ENCODE assay signal across 27 mouse cellular contexts in genomic region chr19:11266956-11267355, GRCm38 (mm10). TPM values are rescaled to one million over a fixed set of nuclear protein-coding genes. Genes with fewer than 3 reads are reported as not detected.
"Had no signal": no experiment of that assay in that cellular context is flagged by ENCODE, and none has a peak within 500 bp of the region (broad histone marks: within the 10 kb centered on the region; RNA-seq: fewer than 3 reads in every experiment).

No protein-coding gene starts in this region.

- H3K36me3 ChIP-seq: liver, embryonic 13.5 days; liver, embryonic 15.5 days; lung, embryonic 15.5 days; midbrain, embryonic 10.5 days; midbrain, embryonic 12.5 days; neural tube, embryonic 13.5 days; neural tube, embryonic 15.5 days had no signal

- H3K4me2 ChIP-seq: liver, embryonic 13.5 days; liver, embryonic 15.5 days; lung, embryonic 15.5 days; midbrain, embryonic 12.5 days; neural tube, embryonic 13.5 days; neural tube, embryonic 15.5 days had no signal

- H3K27me3 ChIP-seq: liver, embryonic 13.5 days; liver, embryonic 15.5 days; lung, embryonic 15.5 days; midbrain, embryonic 12.5 days; neural tube, embryonic 13.5 days; neural tube, embryonic 15.5 days had no signal

- H3K4me3 ChIP-seq: liver, embryonic 13.5 days; liver, embryonic 15.5 days; lung, embryonic 15.5 days; midbrain, embryonic 10.5 days; midbrain, embryonic 12.5 days; myocyte; neural tube, embryonic 13.5 days; neural tube, embryonic 15.5 days had no signal

- H3K4me1 ChIP-seq: liver, embryonic 13.5 days; liver, embryonic 15.5 days; lung, embryonic 15.5 days; midbrain, embryonic 10.5 days; midbrain, embryonic 12.5 days; neural tube, embryonic 13.5 days; neural tube, embryonic 15.5 days had no signal

- H3K9ac ChIP-seq: liver, embryonic 13.5 days; liver, embryonic 15.5 days; liver, postnatal 0 days; lung, embryonic 15.5 days; midbrain, embryonic 12.5 days; neural tube, embryonic 13.5 days; neural tube, embryonic 15.5 days had no signal

- H3K9me3 ChIP-seq: liver, embryonic 13.5 days; liver, embryonic 15.5 days; lung, embryonic 15.5 days; midbrain, embryonic 10.5 days; midbrain, embryonic 12.5 days; neural tube, embryonic 13.5 days; neural tube, embryonic 15.5 days had no signal

- DNase-seq: liver, embryonic 13.5 days; liver, postnatal 0 days; lung, adult 2 months; lung, postnatal 14 days; midbrain, embryonic 14.5 days; retina, postnatal 1 day; right cerebral cortex, adult 18-20 months; right cerebral cortex, postnatal 25 days; right cerebral cortex, postnatal 4 days; thymus, adult 2 months; thymus, postnatal 36 days had no signal

- H3K27ac ChIP-seq: liver, embryonic 13.5 days; liver, embryonic 15.5 days; lung, embryonic 15.5 days; midbrain, embryonic 10.5 days; midbrain, embryonic 12.5 days; neural tube, embryonic 13.5 days; neural tube, embryonic 15.5 days had no signal

RNA-seq across cellular contexts. Expression of gene Ms4a1, which starts 0.9 kb away (rescaled TPM):
- polyA plus RNA-seq: liver, embryonic 13.5 days; liver, embryonic 15.5 days; lung, embryonic 15.5 days; midbrain, embryonic 10.5 days; midbrain, embryonic 12.5 days; midbrain, embryonic 14.5 days; midbrain, embryonic 16.5 days; myocyte; neural tube, embryonic 11.5 days; neural tube, embryonic 13.5 days; stomach, embryonic 16.5 days had no signal

RNA-seq across cellular contexts. Expression of gene Ms4a5, which starts 16.7 kb away (rescaled TPM):
- total RNA-seq: megakaryocyte, adult 5-6 weeks; megakaryocyte-erythroid progenitor cell, adult 5-6 weeks had no signal
- polyA plus RNA-seq: liver, embryonic 13.5 days; liver, embryonic 15.5 days; liver, postnatal 0 days; lung, adult 2 months; lung, embryonic 15.5 days; lung, postnatal 0 days; midbrain, embryonic 10.5 days; midbrain, embryonic 12.5 days; midbrain, embryonic 14.5 days; midbrain, embryonic 16.5 days; myocyte; neural tube, embryonic 11.5 days; neural tube, embryonic 13.5 days; neural tube, embryonic 15.5 days; small intestine, adult 2 months; stomach, embryonic 14.5 days; stomach, embryonic 16.5 days; thymus, adult 2 months had no signal

RNA-seq across cellular contexts. Expression of gene Ms4a12, which starts 34.7 kb away (rescaled TPM):
- total RNA-seq: megakaryocyte, adult 5-6 weeks; megakaryocyte-erythroid progenitor cell, adult 5-6 weeks had no signal
- polyA plus RNA-seq: liver, embryonic 13.5 days; liver, embryonic 15.5 days; liver, postnatal 0 days; lung, adult 2 months; lung, embryonic 15.5 days; lung, postnatal 0 days; midbrain, embryonic 10.5 days; midbrain, embryonic 12.5 days; midbrain, embryonic 14.5 days; midbrain, embryonic 16.5 days; myocyte; neural tube, embryonic 11.5 days; neural tube, embryonic 13.5 days; neural tube, embryonic 15.5 days; stomach, embryonic 14.5 days; testis, adult 2 months; thymus, adult 2 months had no signal

RNA-seq across cellular contexts. Expression of gene Ms4a14, which starts 47.3 kb away (rescaled TPM):
- total RNA-seq: megakaryocyte-erythroid progenitor cell, adult 5-6 weeks had no signal
- polyA plus RNA-seq: liver, embryonic 15.5 days; midbrain, embryonic 10.5 days; midbrain, embryonic 14.5 days; midbrain, embryonic 16.5 days; myocyte; neural tube, embryonic 11.5 days; stomach, embryonic 14.5 days had no signal
